Mouse (Mus musculus) left cerebral cortex, adult 2 months (tissue): ENCODE data around the gene Fpr1. TPM values are rescaled to one million over a fixed set of nuclear protein-coding genes. Genes with fewer than 3 reads are reported as not detected.

ENCODE experiments used
- DNase-seq, 2 experiments: peaks; one replicate each; pipeline ENCODE4 v3.0.0; 2021 to 2022; ENCODE audit warnings: low spot score in 2 of 2, mixed read lengths in 1 of 2; ENCODE audit errors: extremely low spot score in 1 of 2
- H3K27ac ChIP-seq: fragments of 200-600 bp; 2 replicates; pipeline ENCODE4 v1.8.1; 2022
- H3K4me3 ChIP-seq: fragments of 200-600 bp; 2 replicates; pipeline ENCODE4 v1.8.1; 2022
- CTCF ChIP-seq: fragments of 200-600 bp; IDR thresholded peaks from 2 replicates; pipeline ENCODE4 v1.8.1; 2022; ENCODE audit warnings: antibody characterized with exemption, mild to moderate bottlenecking, moderate library complexity
- intact Hi-C: fragments of 180-260 bp; cut with DNase I; formaldehyde crosslinking; loops from one replicate; pipeline ENCODE4 v1.15.1; 2025
- microRNA-seq, 2 experiments: library from miRNA; unstranded; fragments of <30 nt; microRNA quantifications; one replicate each; pipeline ENCODE4 v1.2.0; 2021
- total RNA-seq, 2 experiments: library from RNA; stranded (reverse); gene quantifications; 2 replicates each; pipeline ENCODE4 v1.2.3; 2021

The Fpr1 gene
- total RNA-seq, 2 experiments from 2014 or later = not detected

DNA sequence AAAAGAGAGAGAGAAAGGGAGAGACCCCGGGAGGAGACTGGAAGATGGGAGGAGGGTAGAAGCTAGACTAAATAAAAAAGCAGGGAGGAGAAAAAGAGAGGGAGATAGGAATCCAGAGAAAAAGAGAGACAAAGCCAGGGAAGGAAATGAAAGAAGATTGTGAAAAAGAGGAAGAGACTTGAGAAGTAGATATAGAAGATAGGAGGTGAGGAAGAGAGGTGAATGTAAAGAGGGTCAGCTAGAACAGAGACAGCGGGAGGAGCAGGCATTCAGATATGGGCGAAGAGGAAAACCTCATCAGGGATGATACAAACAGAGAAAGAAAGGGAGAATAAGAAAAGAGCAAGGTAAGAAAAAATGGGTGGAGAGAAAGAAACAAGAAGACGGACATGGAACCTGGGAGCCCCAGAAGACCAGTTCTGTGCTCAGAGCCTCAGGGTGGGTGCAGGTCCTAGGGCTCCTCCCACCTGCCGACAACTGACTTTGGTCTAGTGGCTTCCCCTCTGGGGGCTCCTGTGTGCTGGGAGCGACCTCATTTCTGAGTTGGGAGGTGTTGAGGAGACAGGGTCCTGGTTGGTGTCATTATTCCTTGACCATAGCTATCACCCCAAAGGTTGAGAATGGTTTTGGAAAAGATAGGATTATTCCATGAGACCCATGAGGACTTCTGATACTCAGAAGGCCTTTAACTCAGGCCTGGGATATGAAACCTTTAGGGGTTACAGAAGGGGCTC, 54.5 kb downstream of the Fpr1 start:
- Histone ChIP-seq H3K4me3 (peak overlapping the region; percentile 89), H3K27ac (peak overlapping the region; percentile 99)
- intact Hi-C loops = loop anchor here (5.0 to 10.0 kb wide), 3 partner anchors 62 to 454 kb away; partner anchors contain the start of gene Riok2
- no peak for DNase-seq
- TF ChIP-seq CTCF = no peak

DNA sequence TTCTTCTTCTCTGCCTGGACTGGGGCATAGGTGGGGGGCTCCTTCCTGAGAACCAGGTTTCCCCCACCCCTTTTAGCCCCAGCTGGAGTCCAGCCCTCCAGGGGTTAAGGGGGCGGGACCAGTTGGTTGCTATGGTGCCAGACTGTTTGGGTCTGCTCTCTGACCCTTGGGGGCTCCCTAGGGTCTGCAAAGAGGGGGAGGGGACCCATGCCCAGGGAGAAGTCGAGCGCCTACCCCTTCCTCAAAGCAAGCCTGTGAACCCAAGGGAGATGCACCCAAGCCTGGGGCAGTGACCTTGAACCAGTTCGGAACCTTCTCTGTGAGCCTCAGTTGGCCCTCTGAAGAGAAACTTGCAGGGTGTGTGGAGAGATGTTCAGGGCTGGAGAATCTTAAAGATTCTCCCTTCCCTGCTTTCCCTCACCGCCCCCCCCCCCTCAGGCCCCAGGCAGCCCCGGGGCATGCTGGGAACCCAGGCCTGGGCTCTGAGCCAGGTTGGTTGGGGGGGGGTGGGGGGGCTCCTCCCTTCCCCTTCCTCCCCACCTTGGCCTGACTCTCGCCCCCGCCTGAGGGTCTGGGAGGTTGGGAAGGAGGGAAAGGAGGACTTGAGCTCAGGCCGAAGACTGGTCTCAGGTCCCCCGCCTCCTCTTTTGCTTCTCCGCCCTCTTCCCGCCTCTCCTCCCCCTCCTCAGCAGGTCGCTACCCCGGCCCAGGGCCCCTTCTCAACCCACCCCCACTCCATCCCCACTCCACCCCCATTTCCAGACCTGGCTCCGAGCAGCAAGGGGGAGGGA, 55.4 kb downstream of the Fpr1 start:
- H3K27ac ChIP-seq = peak overlapping the region; percentile 99
- intact Hi-C loops = loop anchor here (1.0 to 10.0 kb wide), 4 partner anchors 10 to 454 kb away; partner anchors contain the start of gene Riok2
- no peak for TF ChIP-seq CTCF
- H3K4me3 ChIP-seq = peak overlapping the region; percentile 89
- peak; percentile 42 to 44 for DNase-seq

DNA sequence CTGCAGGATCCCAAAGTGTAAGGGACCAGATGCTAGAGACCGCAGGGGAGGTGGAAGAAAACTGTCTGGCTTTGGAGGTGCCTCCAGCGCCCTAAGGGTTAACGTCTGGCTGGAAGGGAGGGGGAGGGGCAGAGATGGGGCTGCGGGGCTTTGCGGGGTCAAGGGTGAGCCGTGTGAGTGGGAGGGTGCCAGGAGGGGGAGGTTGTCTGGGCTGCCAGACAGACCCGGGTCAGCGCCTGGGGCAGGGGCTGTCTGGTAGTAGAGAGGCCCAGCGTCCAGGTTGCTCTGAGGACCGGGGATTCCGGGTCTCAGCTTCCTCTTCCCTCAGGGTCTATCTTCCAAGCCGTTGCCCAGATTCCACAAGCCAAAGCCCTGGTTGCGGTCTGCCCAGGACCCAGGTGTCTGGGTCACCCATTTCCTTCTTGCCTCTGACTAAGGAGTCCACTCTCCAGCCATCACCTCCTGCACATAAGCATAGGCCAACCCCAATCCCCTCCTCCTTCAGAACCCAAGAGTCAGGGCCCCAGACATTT, 56.0 kb downstream of the Fpr1 start:
- Histone ChIP-seq H3K27ac (peak overlapping the region; percentile 99), H3K4me3 (peak overlapping the region; percentile 89)
- TF ChIP-seq CTCF = no peak
- peak; percentile 61 to 64 for DNase-seq
- intact Hi-C loops = loop anchor here (1.0 to 10.0 kb wide), 5 partner anchors 11 to 453 kb away; partner anchors contain the start of genes Lnpep and Riok2

DNA sequence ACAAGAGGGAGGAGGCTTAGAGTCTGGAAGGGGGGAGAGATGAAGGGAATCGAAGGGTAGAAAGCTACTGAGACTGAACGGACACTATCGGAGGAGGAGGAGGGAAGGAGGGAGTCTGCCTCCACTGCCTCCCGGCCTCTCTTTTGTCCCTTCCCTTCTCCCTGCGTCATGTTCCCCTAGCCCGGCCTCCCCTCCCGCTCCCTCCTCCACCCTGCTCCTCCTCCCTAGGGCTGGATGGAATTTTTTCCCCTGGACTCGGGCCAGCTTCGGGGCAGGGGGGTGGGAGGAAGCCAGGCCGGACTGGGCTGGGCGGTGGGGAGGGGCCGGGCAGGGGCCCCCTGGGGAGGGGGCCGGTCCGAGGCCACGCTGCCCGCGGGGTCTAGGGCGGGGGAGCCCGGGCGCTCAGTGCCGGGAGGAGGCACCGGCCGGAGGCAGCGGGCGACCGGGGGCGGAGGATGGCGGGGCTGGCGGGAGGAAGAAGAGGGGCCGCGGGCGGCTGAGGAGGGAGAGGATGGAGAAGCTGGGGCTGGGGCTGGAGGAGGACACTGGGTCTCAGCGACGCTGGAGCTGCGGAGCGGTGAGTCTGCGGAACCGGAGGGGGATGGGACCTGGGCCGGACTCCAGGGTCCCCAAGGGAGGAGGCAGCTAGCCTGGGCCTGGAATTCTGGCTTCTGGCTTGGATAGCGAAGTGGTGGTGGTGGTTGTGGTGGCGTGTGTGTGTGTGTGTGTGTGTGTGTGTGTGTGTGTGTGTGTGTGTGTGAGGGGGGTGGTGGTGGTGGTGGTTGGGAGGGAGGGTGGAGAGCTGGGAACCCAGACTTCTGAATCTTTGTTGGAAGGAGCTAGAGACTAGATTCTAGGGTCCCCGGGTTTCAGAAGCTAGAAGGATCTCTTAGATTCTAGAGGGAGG, 56.7 kb downstream of the Fpr1 start, which contains the start of gene Spaca6:
Gene Spaca6, plus strand, starts transcription at position 408 of the 907 bp plus-strand sequence.
- Histone ChIP-seq H3K27ac (peak within 1 kb of the TSS; percentile 99), H3K4me3 (peak within 1 kb of the TSS; percentile 89)
- DNase-seq = peak; percentile 89 to 94
- intact Hi-C loops = loop anchor here (2.0 to 10.0 kb wide), 4 partner anchors 60 to 452 kb away; partner anchors contain the start of genes Lnpep and Riok2
- no peak for TF ChIP-seq CTCF

Small RNA genes within 50 kb of the gene (microRNA-seq; reads per million reads assigned to microRNA genes)
- 0 reads per million in 2 experiments for gene Gm25927
- 10,142 to 18,397 reads per million in 2 experiments for gene Mir125a
- gene Mir99b = 8,456 to 11,144 reads per million in 2 experiments
- gene Mirlet7e = 0 reads per million in 2 experiments

Other genes starting within 250 kb of the Fpr1 start
- under 1 TPM in 1 of 2 experiments, not detected in 1; 0.16 TPM for gene Vmn2r90, start 180.2 kb downstream of the Fpr1 start, total RNA-seq
- gene Spaca6, start 56.8 kb downstream of the Fpr1 start, total RNA-seq = 100 to 1,000 TPM; 107 to 114 TPM
- under 1 TPM; 0.81 to 0.82 TPM for gene Has1, start 28.7 kb downstream of the Fpr1 start, total RNA-seq
- gene Fpr2, start 3.9 kb upstream of the Fpr1 start, total RNA-seq = not detected
- not detected for gene Fpr3, start 3.9 kb upstream of the Fpr1 start, total RNA-seq
- gene Fpr-rs4, start 137.8 kb upstream of the Fpr1 start, total RNA-seq = not detected
- gene Vmn2r124, start 165.5 kb upstream of the Fpr1 start, total RNA-seq = not detected
- gene Vmn2r91, start 201.1 kb upstream of the Fpr1 start, total RNA-seq = not detected